Mouse (Mus musculus) olfactory bulb, adult 2 months (tissue): ENCODE data around the gene Srcin1. TPM values are rescaled to one million over a fixed set of nuclear protein-coding genes. Genes with fewer than 3 reads are reported as not detected.
A peak's percentile ranks its signal among the peaks of the same experiment; 100 is the strongest.

Source experiments
- H3K27ac ChIP-seq: fragments of 200-500 bp; 2 replicates; pipeline ENCODE4 v1.5.1; 2012; ENCODE audit warnings: low read depth, low read length; ENCODE audit not compliant: insufficient read depth
- H3K4me1 ChIP-seq: fragments of 200-500 bp; 2 replicates; pipeline ENCODE4 v1.6.1; 2012; ENCODE audit warnings: low read length; ENCODE audit not compliant: control insufficient read depth, insufficient read depth
- H3K4me3 ChIP-seq: fragments of 200-500 bp; 2 replicates; pipeline ENCODE4 v1.5.1; 2012; ENCODE audit warnings: mild to moderate bottlenecking, low read depth, low read length, moderate library complexity; ENCODE audit not compliant: insufficient read depth
- CTCF ChIP-seq: fragments of 200-500 bp; IDR thresholded peaks from 2 replicates; pipeline ENCODE4 v1.5.1; 2012; ENCODE audit warnings: low read depth, mild to moderate bottlenecking, low read length, moderate library complexity; ENCODE audit not compliant: insufficient read depth
- POLR2A ChIP-seq: fragments of 200-500 bp; IDR thresholded peaks from 2 replicates; pipeline ENCODE4 v1.6.1; 2012; ENCODE audit warnings: mild to moderate bottlenecking, low read depth, low read length, moderate library complexity; ENCODE audit not compliant: insufficient read depth
- WGBS: fragments of 180-500 bp; shearing (Covaris S2); methylation state at CpG from one replicate; pipeline ENCODE4 v1.1.7; 2018; 5-methylcytosine and 5-hydroxymethylcytosine counted together
- polyA plus RNA-seq: library from polyadenylated mRNA; stranded (reverse); fragments of >200 nt; gene quantifications from 2 replicates; pipeline ENCODE4 v1.2.4, GENCODE M21; 2012; ENCODE audit warnings: low replicate concordance; ENCODE audit not compliant: missing spikeins, insufficient read depth, insufficient read length

Gene Srcin1
- polyA plus RNA-seq, 1 experiment = not detected

DNA sequence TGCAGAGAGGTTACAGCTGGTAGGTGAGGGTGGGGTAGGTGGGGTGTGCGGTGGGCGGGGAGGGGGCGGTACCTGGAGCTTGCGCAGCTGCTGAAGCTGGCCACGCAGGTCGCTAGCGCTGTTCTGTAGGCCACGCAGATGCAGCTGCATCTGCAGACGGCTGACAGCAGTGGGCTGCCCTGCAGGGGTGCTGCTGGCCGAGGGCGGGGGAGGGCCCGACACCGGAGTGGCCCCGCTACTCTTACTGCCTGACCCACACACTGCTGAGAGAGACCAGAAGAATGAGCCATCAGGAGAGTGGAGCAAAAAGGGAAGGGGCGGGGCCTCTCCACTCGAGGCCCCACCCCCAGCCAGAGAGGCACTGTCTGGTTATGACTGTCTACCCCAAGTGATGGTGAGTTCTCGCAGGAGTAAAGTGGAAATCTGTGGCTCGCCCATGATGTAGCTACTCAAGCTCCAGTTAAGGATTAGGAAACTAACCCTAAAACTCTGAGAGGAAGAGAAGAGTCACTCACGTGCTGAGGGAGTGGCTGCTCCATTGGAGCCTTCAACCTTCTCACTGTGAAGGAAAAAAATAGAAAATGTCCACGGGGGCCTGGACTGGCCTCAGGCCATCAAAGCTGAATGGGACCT is 42.9 kb downstream of the Srcin1 start:
- 32% methylated on average over 20 of the region's 20 CpGs for WGBS
- Histone ChIP-seq H3K4me1 (peaks cover 46% of the 10 kb centered on the region), H3K27ac (no peak overlapping the region), H3K4me3 (no peak overlapping the region)
- TF ChIP-seq CTCF (no peak), POLR2A (no peak)

DNA sequence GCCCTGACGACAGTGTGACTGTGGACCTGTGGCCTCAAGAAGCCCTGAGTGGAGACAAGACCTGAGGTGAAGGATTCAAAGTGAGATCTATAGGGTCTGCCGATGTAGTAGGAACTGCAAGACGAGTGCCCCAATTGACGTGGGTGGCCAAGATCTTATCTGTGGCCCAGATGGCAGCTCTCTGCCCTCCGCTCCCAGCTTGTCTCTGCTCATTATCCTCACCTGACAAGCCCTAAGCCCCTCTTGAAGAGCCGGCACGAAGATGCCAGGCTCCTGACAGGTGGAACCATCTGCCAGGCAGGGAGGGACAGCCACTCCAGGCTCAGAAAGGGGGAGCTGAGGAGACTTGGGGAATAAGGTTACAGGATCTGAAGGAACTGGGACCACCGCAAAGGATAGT is 43.6 kb downstream of the Srcin1 start:
- 61% methylated on average over 8 of the region's 8 CpGs for WGBS
- Histone ChIP-seq H3K4me1 (peaks cover 41% of the 10 kb centered on the region), H3K27ac (no peak overlapping the region), H3K4me3 (no peak overlapping the region)
- TF ChIP-seq CTCF (no peak), POLR2A (no peak)

DNA sequence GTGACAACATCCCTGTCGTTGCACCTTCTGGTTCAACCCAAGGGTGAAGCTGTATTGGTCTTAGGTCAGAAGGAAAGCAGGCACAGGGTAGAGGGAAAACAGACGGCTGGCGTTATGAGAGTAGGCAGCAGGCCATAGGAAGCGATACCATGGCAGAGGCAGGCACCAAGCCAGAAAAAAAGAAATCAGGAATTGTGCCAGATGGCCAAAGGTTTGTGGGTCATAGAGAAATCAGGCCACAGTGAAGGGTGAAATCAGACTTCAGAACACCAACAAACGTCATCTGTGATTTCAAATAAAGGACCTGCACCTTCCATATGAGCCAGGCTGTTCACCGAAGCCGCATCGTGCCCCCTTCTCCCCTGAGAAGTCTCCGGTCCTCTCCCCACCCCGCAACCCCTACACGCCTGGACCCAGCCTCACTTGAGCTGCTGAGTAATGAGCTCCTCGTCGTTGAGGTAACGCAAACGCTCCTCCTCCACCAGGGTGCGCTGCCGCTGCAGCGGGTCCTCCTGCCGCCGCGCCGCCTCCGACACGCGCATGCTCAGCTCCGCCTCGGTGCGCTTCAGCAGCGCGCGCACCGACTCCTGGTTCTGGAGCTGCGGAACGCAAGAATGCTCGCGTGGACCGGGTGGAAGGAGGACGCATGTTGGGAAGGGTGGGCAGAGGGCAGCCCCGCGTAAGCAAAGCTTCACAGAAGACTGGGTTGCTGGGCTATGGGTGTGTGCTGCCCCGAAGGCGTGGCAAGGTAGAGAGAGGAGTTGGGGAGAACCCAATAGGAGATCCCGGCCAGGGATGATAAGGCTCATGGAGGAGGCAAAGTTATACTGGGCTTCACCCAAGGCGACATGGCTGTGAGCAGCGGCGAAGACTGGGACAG is 44.4 kb downstream of the Srcin1 start:
- TF ChIP-seq CTCF = peak; percentile 90
- TF ChIP-seq POLR2A = peak; percentile 44; the same call in 1 of the 2 replicates
- Histone ChIP-seq H3K4me1 (peaks cover 34% of the 10 kb centered on the region), H3K4me3 (peak overlapping the region; percentile 25), H3K27ac (no peak overlapping the region)
- WGBS = 7% methylated on average over 46 of the region's 46 CpGs

DNA sequence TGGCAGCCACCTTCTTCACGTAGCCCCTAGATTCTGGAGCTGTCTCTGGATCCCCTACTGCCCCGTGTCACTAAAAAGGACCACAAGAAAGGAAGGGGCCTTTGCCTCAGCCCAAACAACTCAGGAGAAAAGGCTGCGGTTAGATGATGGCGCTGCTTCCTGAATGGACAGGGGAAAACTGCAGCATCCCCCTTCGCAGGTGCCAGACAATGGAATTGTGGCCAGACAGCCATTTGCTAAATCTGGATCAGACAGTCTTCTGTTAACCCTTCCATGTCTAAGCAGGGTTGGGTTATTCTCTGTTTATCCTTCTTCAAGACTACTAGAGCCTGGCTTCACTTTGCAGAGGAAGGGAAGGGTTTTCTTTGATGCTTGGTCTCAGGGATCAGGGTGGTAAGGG is 45.0 kb downstream of the Srcin1 start:
- Histone ChIP-seq H3K4me1 (peaks cover 27% of the 10 kb centered on the region), H3K27ac (no peak overlapping the region), H3K4me3 (no peak overlapping the region)
- TF ChIP-seq POLR2A = no peak
- WGBS = 67% methylated on average over 5 of the region's 5 CpGs

DNA sequence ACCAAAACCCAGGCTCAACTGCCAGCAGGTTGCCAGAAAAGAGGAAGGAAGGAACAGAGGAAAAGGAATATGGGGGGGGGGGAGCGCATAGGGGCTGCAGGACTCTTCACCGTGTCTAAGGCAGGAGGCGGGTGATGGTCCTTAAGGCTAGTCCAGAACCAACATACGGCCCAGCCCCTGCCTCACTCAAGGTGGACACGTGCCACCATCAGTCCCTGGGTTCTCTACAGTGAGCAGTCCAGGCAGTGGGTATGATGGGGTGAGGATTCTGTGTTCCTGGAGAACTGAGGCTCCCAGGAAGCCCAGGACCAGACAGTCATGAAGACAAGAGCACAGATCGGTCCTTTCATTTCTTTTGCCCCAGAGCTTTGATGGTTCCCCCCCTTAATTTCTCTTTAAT is 45.9 kb downstream of the Srcin1 start:
- Histone ChIP-seq H3K4me3 (no peak overlapping the region), H3K27ac (no peak overlapping the region), H3K4me1 (peaks cover 27% of the 10 kb centered on the region)
- TF ChIP-seq POLR2A (no peak), CTCF (no peak)
- WGBS = 90% methylated on average over 6 of the region's 6 CpGs

DNA sequence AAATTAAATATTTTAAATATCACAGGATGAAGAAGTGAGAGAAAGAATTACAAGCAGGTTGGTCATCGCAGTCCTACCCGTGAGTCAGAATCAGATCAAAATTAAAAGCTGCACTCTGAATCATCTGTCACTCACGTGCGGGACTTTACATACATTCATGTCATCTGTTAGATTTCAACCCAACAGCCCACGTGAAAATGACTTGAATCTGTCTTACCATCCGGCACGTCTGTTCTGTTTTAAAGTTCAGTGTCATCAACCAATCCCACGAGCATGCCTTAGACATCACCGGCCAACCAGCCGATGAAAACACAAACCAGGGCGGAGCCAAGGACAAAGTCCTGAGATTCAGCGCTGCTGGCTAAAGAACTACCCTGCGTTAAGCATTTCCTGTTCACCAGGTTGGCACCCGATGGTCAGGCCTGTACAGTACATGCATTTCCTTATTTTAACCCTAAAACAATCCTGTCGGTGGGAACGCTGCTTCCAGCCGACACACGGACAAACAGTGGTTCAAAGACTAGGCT is 47.6 kb downstream of the Srcin1 start:
- 85% methylated on average over 18 of the region's 18 CpGs for WGBS
- TF ChIP-seq CTCF (no peak), POLR2A (no peak)
- Histone ChIP-seq H3K4me1 (peaks cover 34% of the 10 kb centered on the region), H3K27ac (no peak overlapping the region), H3K4me3 (no peak overlapping the region)

DNA sequence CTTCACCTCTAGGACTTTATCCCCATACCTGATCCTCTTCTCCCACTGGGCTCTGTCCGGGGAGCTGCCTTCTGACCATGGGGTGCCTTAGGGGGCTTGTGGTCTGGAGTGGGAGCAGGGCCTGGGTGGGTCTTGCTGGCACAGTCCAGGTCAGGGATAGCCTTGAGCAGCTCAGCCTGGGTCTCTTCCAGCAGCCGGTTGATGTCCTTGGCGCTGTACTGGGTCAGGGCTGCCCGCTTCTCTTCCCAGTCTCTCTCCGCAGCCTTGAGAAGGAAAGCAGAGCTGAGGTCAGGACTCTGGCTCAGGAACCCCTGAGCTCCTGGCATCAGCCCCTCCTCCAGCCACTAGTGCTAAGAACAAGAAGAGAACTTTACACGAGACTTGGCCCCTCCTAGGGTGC is 50.7 kb downstream of the Srcin1 start:
- no peak for TF ChIP-seq CTCF
- TF ChIP-seq POLR2A = no peak
- WGBS = 80% methylated on average over 6 of the region's 6 CpGs
- H3K27ac ChIP-seq = no peak overlapping the region
- peaks cover 18% of the 10 kb centered on the region for H3K4me1 ChIP-seq
- no peak overlapping the region for H3K4me3 ChIP-seq

DNA sequence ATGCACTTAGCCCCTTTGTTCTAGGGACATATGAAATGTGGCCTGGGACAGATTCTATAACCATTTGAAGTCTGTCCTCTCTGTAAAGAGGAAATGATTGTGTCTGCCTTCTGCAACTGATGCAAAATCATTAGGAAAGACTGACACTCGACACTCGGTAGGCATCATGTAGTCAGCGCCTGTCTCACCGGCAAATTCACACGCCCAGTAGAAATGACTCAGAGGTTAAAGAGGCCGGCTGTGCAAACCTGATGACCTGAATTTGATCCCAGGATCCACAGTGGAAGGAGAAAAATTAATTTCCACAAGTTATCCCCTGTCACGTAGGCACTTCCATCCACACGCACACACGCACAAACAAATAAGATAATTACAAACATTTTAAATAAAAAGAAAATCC is 51.7 kb downstream of the Srcin1 start:
- TF ChIP-seq CTCF (no peak), POLR2A (no peak)
- no peak overlapping the region for H3K4me3 ChIP-seq
- WGBS = 55% methylated on average over 9 of the region's 9 CpGs
- peak overlapping the region; percentile 48; the same call in 1 of the 2 replicates for H3K27ac ChIP-seq
- peaks cover 18% of the 10 kb centered on the region for H3K4me1 ChIP-seq

DNA sequence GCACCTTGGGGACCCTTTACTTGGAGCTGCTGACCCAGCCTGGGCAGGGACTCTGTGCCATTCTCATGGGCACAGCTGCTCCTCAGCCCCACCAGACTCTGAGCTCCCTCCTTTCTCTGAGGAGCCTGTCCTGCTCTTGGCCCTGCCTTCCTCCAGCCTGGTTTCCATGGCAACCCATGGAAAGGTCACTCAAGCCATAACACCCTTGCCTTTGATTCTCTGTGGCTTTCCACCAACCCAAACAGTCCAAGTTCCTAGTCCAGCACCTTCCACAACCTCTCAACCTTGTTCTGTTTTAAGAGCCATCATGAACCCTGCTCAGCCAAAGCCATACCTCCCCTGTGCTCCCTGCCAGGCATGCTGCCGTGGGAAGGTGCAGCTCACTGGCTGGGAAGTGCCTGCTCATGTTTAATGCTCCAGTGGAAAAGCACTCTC is 52.1 kb downstream of the Srcin1 start:
- Histone ChIP-seq H3K4me3 (no peak overlapping the region), H3K27ac (peak overlapping the region; percentile 48; the same call in 1 of the 2 replicates), H3K4me1 (peaks cover 18% of the 10 kb centered on the region)
- 0% methylated on average over 1 of the region's 1 CpGs for WGBS
- no peak for TF ChIP-seq CTCF
- no peak for TF ChIP-seq POLR2A
